Mouse (Mus musculus) limb, embryonic 14.5 days (tissue): ENCODE measurements around the gene Arhgap19. TPM values are rescaled to one million over a fixed set of nuclear protein-coding genes. Genes with fewer than 3 reads are reported as not detected.

Source experiments
- ATAC-seq: fragments of 200-750 bp; cut with Nextera tagmentation; 2 replicates; pipeline ENCODE4 v1.8.0; 2017; ENCODE audit warnings: low read depth, moderate number of reproducible peaks, moderate TSS enrichment; ENCODE audit not compliant: low FRiP score
- DNase-seq: peaks from one replicate; pipeline ENCODE4 v3.0.0-alpha.2; 2015; ENCODE audit warnings: low spot score
- H3K27ac ChIP-seq: fragments of 300-500 bp; sonication (generic); replicated peaks from 2 replicates; pipeline ENCODE4 v1.5.1; 2014; ENCODE audit warnings: low read depth, mild to moderate bottlenecking, low read length, moderate library complexity, mixed read lengths
- H3K27me3 ChIP-seq: fragments of 300-500 bp; sonication (generic); 2 replicates; pipeline ENCODE4 v1.6.1; 2014; ENCODE audit warnings: low read length, mixed read lengths; ENCODE audit not compliant: control insufficient read depth, insufficient read depth
- H3K36me3 ChIP-seq: fragments of 300-500 bp; sonication (generic); 2 replicates; pipeline ENCODE4 v1.6.1; 2014; ENCODE audit warnings: mild to moderate bottlenecking, low read length, moderate library complexity, mixed read lengths; ENCODE audit not compliant: control insufficient read depth, insufficient read depth
- H3K4me1 ChIP-seq: fragments of 300-500 bp; sonication (generic); 2 replicates; pipeline ENCODE4 v1.6.1; 2014; ENCODE audit warnings: antibody characterized with exemption, low read length, mixed read lengths; ENCODE audit not compliant: control insufficient read depth, insufficient read depth
- H3K4me2 ChIP-seq: fragments of 300-500 bp; sonication (generic); replicated peaks from 2 replicates; pipeline ENCODE4 v1.6.1; 2014; ENCODE audit warnings: low read depth, mild to moderate bottlenecking, low read length, moderate library complexity; ENCODE audit not compliant: severe bottlenecking
- H3K4me3 ChIP-seq: fragments of 300-500 bp; sonication (generic); replicated peaks from 2 replicates; pipeline ENCODE4 v1.5.1; 2014; ENCODE audit warnings: low read length
- H3K9ac ChIP-seq: fragments of 300-500 bp; sonication (generic); 2 replicates; pipeline ENCODE4 v1.6.1; 2014; ENCODE audit warnings: mild to moderate bottlenecking, low read depth, low read length, moderate library complexity; ENCODE audit not compliant: severe bottlenecking
- H3K9me3 ChIP-seq: fragments of 300-500 bp; sonication (generic); 2 replicates; pipeline ENCODE4 v1.6.1; 2016; ENCODE audit warnings: low read length; ENCODE audit not compliant: control insufficient read depth
- POLR2A ChIP-seq: fragments of 200-500 bp; IDR thresholded peaks from 2 replicates; pipeline ENCODE4 v1.8.0; 2012; ENCODE audit warnings: inconsistent platforms, mild to moderate bottlenecking, moderate library complexity, borderline replicate concordance; ENCODE audit not compliant: insufficient read depth, insufficient read length; ENCODE audit errors: extremely low read depth
- WGBS: fragments of 180-500 bp; shearing (Covaris S2); extraction: QIAGEN DNeasy Blood & Tissue Kit; methylation state at CpG from one replicate; pipeline ENCODE4 v1.1.7; 2014; 5-methylcytosine and 5-hydroxymethylcytosine counted together
- polyA plus RNA-seq, 2 experiments: library from polyadenylated mRNA; depleted of rRNA in 1 of 2; stranded (reverse) in 1 of 2; unstranded in 1 of 2; fragments of >200 nt; fragmentation: Nextera tagmentation in 1 of 2; extraction: Ambion mirVana in 1 of 2; gene quantifications; 2 replicates each; pipeline versions ENCODE4 v1.2.1 to v1.2.3; 2012 to 2014

Arhgap19 gene
- polyA plus RNA-seq, 2 experiments: 18.8 to 19.7 TPM

- H3K27me3 ChIP-seq: no peaks in the 10 kb centered on the region
- no peak overlapping the region for H3K27ac ChIP-seq
- no peaks in the 10 kb centered on the region for H3K36me3 ChIP-seq
- peaks cover 3% of the 10 kb centered on the region; the same call in 1 of the 2 replicates for H3K4me1 ChIP-seq
- DNase-seq (no peak), ATAC-seq (no peak)
- TF ChIP-seq POLR2A: no peak
- H3K9me3 ChIP-seq: no peaks in the 10 kb centered on the region
- 89% methylated on average over 4 of the region's 4 CpGs for WGBS
- no peak overlapping the region for H3K4me2 ChIP-seq
- H3K9ac ChIP-seq: no peak overlapping the region
- no peak overlapping the region for H3K4me3 ChIP-seq
Measured at GRCm38 (mm10) chr19:41805831-41806230, 4.0 kb upstream of the Arhgap19 start.

- no peak overlapping the region for H3K27ac ChIP-seq
- peaks cover 12% of the 10 kb centered on the region for H3K4me1 ChIP-seq
- H3K4me2 ChIP-seq: no peak overlapping the region
- no peaks in the 10 kb centered on the region for H3K27me3 ChIP-seq
- DNase-seq: no peak
- H3K9me3 ChIP-seq: no peaks in the 10 kb centered on the region
- ATAC-seq: no peak
- no peaks in the 10 kb centered on the region for H3K36me3 ChIP-seq
- H3K4me3 ChIP-seq: no peak overlapping the region
- no peak for TF ChIP-seq POLR2A
- no peak overlapping the region for H3K9ac ChIP-seq
- 44% methylated on average over 7 of the region's 7 CpGs for WGBS
Measured at GRCm38 (mm10) chr19:41803322-41803721, 1.5 kb upstream of the Arhgap19 start.

- ATAC-seq: no peak; the same call in 1 of the 2 replicates
- Histone ChIP-seq H3K36me3 (no peaks in the 10 kb centered on the region), H3K4me1 (peaks cover 12% of the 10 kb centered on the region), H3K4me3 (peak overlapping the region; percentile 88), H3K9me3 (no peaks in the 10 kb centered on the region), H3K9ac (peak overlapping the region; percentile 82), H3K27ac (0 out of 2 replicates have a peak overlapping the region, but pooled peaks have one; percentile 52), H3K4me2 (peak overlapping the region; percentile 76), H3K27me3 (no peaks in the 10 kb centered on the region)
- no peak for TF ChIP-seq POLR2A
- WGBS: 9% methylated on average over 26 of the region's 26 CpGs
- DNase-seq: no peak
Measured at GRCm38 (mm10) chr19:41800986-41801741, 683 bp downstream of the Arhgap19 start.

- Histone ChIP-seq H3K9ac (no peak overlapping the region), H3K4me1 (peaks cover 12% of the 10 kb centered on the region), H3K9me3 (no peaks in the 10 kb centered on the region), H3K27ac (no peak overlapping the region), H3K4me2 (peak overlapping the region; percentile 76), H3K36me3 (no peaks in the 10 kb centered on the region), H3K4me3 (peak overlapping the region; percentile 88), H3K27me3 (no peaks in the 10 kb centered on the region)
- DNase-seq (no peak), ATAC-seq (no peak)
- no peak for TF ChIP-seq POLR2A
- 44% methylated on average over 6 of the region's 6 CpGs for WGBS
Measured at GRCm38 (mm10) chr19:41800451-41800850, 1.4 kb downstream of the Arhgap19 start.

- H3K4me3 ChIP-seq: no peak overlapping the region
- H3K9me3 ChIP-seq: no peaks in the 10 kb centered on the region
- no peak overlapping the region for H3K27ac ChIP-seq
- H3K4me1 ChIP-seq: peaks cover 12% of the 10 kb centered on the region
- no peak for TF ChIP-seq POLR2A
- no peak overlapping the region for H3K9ac ChIP-seq
- DNase-seq (no peak), ATAC-seq (no peak)
- no peak overlapping the region for H3K4me2 ChIP-seq
- WGBS: 93% methylated on average over 6 of the region's 6 CpGs
- H3K36me3 ChIP-seq: no peaks in the 10 kb centered on the region
- H3K27me3 ChIP-seq: no peaks in the 10 kb centered on the region
Measured at GRCm38 (mm10) chr19:41797536-41797935, 4.3 kb downstream of the Arhgap19 start.
